Mouse (Mus musculus) MEL (cell line): Measurements from ENCODE around the gene Adgre5. TPM values are rescaled to one million over a fixed set of nuclear protein-coding genes. Genes with fewer than 3 reads are reported as not detected.

Experiments used
- DNase-seq: peaks from one replicate; pipeline ENCODE4 v3.0.0; 2011; ENCODE audit warnings: low read depth, low spot score
- H3K27ac ChIP-seq: 2 replicates; pipeline ENCODE4 v1.5.1; 2012; ENCODE audit warnings: low read depth, mild to moderate bottlenecking, control low read depth, low read length, moderate library complexity; ENCODE audit not compliant: control insufficient read depth
- H3K27me3 ChIP-seq, 2 experiments: fragments of 150-350 bp in 1 of 2; sonication (generic) in 1 of 2; 2 replicates each; pipeline ENCODE4 v1.6.1; 2012; ENCODE audit warnings: low read length in 2 of 2, mild to moderate bottlenecking in 2 of 2, improper control_type of control experiment in 1 of 2, moderate library complexity in 1 of 2; ENCODE audit not compliant: insufficient read depth in 2 of 2, control insufficient read depth in 1 of 2
- H3K36me3 ChIP-seq, 2 experiments: 2 replicates each; pipeline ENCODE4 v1.6.1; 2012 to 2014; ENCODE audit warnings: low read length in 2 of 2, improper control_type of control experiment in 1 of 2, inconsistent platforms in 1 of 2, mild to moderate bottlenecking in 1 of 2; ENCODE audit not compliant: insufficient read depth in 2 of 2, control insufficient read depth in 1 of 2
- H3K4me1 ChIP-seq, 2 experiments: fragments of 150-350 bp in 1 of 2; sonication (generic) in 1 of 2; 2 replicates each; pipeline ENCODE4 v1.6.1; 2012; ENCODE audit warnings: low read length in 2 of 2, improper control_type of control experiment in 1 of 2, mild to moderate bottlenecking in 1 of 2; ENCODE audit not compliant: insufficient read depth in 2 of 2, control insufficient read depth in 1 of 2
- H3K4me3 ChIP-seq, 2 experiments: fragments of 150-350 bp in 1 of 2; sonication (generic) in 1 of 2; 2 replicates each; pipeline ENCODE4 v1.5.1; 2012; ENCODE audit warnings: low read depth in 2 of 2, low read length in 2 of 2, mild to moderate bottlenecking in 2 of 2, moderate library complexity in 2 of 2, control low read depth in 1 of 2, improper control_type of control experiment in 1 of 2; ENCODE audit not compliant: control insufficient read depth in 1 of 2, insufficient read depth in 1 of 2
- H3K79me2 ChIP-seq: 2 replicates; pipeline ENCODE4 v1.6.1; 2012; ENCODE audit warnings: mild to moderate bottlenecking, low read length, moderate library complexity; ENCODE audit not compliant: control insufficient read depth, poor library complexity, insufficient read depth
- H3K9ac ChIP-seq: 2 replicates; pipeline ENCODE4 v1.6.1; 2012; ENCODE audit warnings: low read depth, mild to moderate bottlenecking, control low read depth, low read length, moderate library complexity; ENCODE audit not compliant: control insufficient read depth, poor library complexity, severe bottlenecking
- H3K9me3 ChIP-seq: fragments of 150-350 bp; sonication (generic); replicated peaks from 2 replicates; pipeline ENCODE4 v1.6.1; 2012; ENCODE audit warnings: mild to moderate bottlenecking, low read length, improper control_type of control experiment, moderate library complexity; ENCODE audit not compliant: insufficient read depth
- BHLHE40 ChIP-seq: IDR thresholded peaks from 2 replicates; pipeline ENCODE4 v1.6.1; 2012; ENCODE audit warnings: low read depth, mild to moderate bottlenecking, inconsistent platforms, low read length, improper control_type of control experiment, borderline replicate concordance
- CHD1 ChIP-seq: IDR thresholded peaks from 2 replicates; pipeline ENCODE4 v1.6.1; 2012; ENCODE audit warnings: low read depth, mild to moderate bottlenecking, inconsistent platforms, low read length, improper control_type of control experiment
- CHD2 ChIP-seq: IDR thresholded peaks from 2 replicates; pipeline ENCODE4 v1.6.1; 2011; ENCODE audit warnings: low read length, improper control_type of control experiment
- ELF1 ChIP-seq: IDR thresholded peaks from 2 replicates; pipeline ENCODE4 v1.6.1; 2014; ENCODE audit warnings: low read depth, mild to moderate bottlenecking, inconsistent platforms, low read length, improper control_type of control experiment, moderate library complexity
- EP300 ChIP-seq, 2 experiments: IDR thresholded peaks; 2 replicates each; pipeline ENCODE4 v1.6.1; 2011; ENCODE audit warnings: improper control_type of control experiment in 2 of 2, low read length in 2 of 2, low read depth in 1 of 2, mild to moderate bottlenecking in 1 of 2
- ETS1 ChIP-seq: IDR thresholded peaks from 2 replicates; pipeline ENCODE4 v1.6.1; 2012; ENCODE audit warnings: low read depth, mild to moderate bottlenecking, inconsistent platforms, low read length, improper control_type of control experiment, moderate library complexity
- GABPA ChIP-seq: IDR thresholded peaks from 2 replicates; pipeline ENCODE4 v1.6.1; 2012; ENCODE audit warnings: low read depth, mild to moderate bottlenecking, inconsistent platforms, low read length, improper control_type of control experiment, moderate library complexity
- HCFC1 ChIP-seq: IDR thresholded peaks from 2 replicates; pipeline ENCODE4 v1.6.1; 2012; ENCODE audit warnings: low read depth, mild to moderate bottlenecking, inconsistent platforms, low read length, improper control_type of control experiment, moderate library complexity
- KAT2A ChIP-seq: conservative IDR thresholded peaks from 2 replicates; pipeline ENCODE4 v1.6.1; 2012; ENCODE audit warnings: low read depth, low read length, improper control_type of control experiment, inconsistent platforms
- MAX ChIP-seq: IDR thresholded peaks from 2 replicates; pipeline ENCODE4 v1.6.1; 2011; ENCODE audit warnings: low read length, improper control_type of control experiment
- MAZ ChIP-seq: IDR thresholded peaks from 2 replicates; pipeline ENCODE4 v1.6.1; 2012; ENCODE audit warnings: low read depth, mild to moderate bottlenecking, inconsistent platforms, low read length, improper control_type of control experiment
- MXI1 ChIP-seq: IDR thresholded peaks from 2 replicates; pipeline ENCODE4 v1.6.1; 2011; ENCODE audit warnings: mild to moderate bottlenecking, low read depth, low read length, improper control_type of control experiment
- MYB ChIP-seq: IDR thresholded peaks from 2 replicates; pipeline ENCODE4 v1.6.1; 2011; ENCODE audit warnings: mild to moderate bottlenecking, low read depth, low read length, improper control_type of control experiment
- NRF1 ChIP-seq: IDR thresholded peaks from 2 replicates; pipeline ENCODE4 v1.6.1; 2014; ENCODE audit warnings: low read depth, mild to moderate bottlenecking, inconsistent platforms, low read length, improper control_type of control experiment, moderate library complexity; ENCODE audit not compliant: poor library complexity, insufficient read depth, severe bottlenecking
- POLR2AphosphoS2 ChIP-seq: IDR thresholded peaks from 2 replicates; pipeline ENCODE4 v1.6.1; 2011; ENCODE audit warnings: low read length, improper control_type of control experiment
- RAD21 ChIP-seq: IDR thresholded peaks from 2 replicates; pipeline ENCODE4 v1.6.1; 2011; ENCODE audit warnings: mild to moderate bottlenecking, low read depth, low read length, improper control_type of control experiment
- RCOR1 ChIP-seq: IDR thresholded peaks from 2 replicates; pipeline ENCODE4 v1.6.1; 2012; ENCODE audit warnings: low read depth, mild to moderate bottlenecking, inconsistent platforms, low read length, improper control_type of control experiment
- SIN3A ChIP-seq: IDR thresholded peaks from 2 replicates; pipeline ENCODE4 v1.6.1; 2012; ENCODE audit warnings: low read length, improper control_type of control experiment, inconsistent platforms
- TCF12 ChIP-seq: IDR thresholded peaks from 2 replicates; pipeline ENCODE4 v1.6.1; 2014; ENCODE audit warnings: low read depth, mild to moderate bottlenecking, inconsistent platforms, low read length, improper control_type of control experiment, moderate library complexity
- ZC3H11A ChIP-seq: IDR thresholded peaks from 2 replicates; pipeline ENCODE4 v1.6.1; 2012; ENCODE audit warnings: low read depth, mild to moderate bottlenecking, inconsistent platforms, low read length, improper control_type of control experiment
- ZMIZ1 ChIP-seq: IDR thresholded peaks from 2 replicates; pipeline ENCODE4 v1.6.1; 2012; ENCODE audit warnings: low read depth, mild to moderate bottlenecking, inconsistent platforms, low read length, improper control_type of control experiment, moderate library complexity
- ZNF384 ChIP-seq: IDR thresholded peaks from 2 replicates; pipeline ENCODE4 v1.6.1; 2012; ENCODE audit warnings: low read depth, mild to moderate bottlenecking, inconsistent platforms, low read length, improper control_type of control experiment
- polyA plus RNA-seq, 2 experiments: library from polyadenylated mRNA; stranded (reverse) in 1 of 2; unstranded in 1 of 2; fragments of >175 nt in 1 of 2; fragments of >200 nt in 1 of 2; gene quantifications; 2 replicates each; pipeline versions ENCODE4 v1.2.1 to v1.2.4; 2012; ENCODE audit warnings: low replicate concordance in 2 of 2, low read depth in 1 of 2; ENCODE audit not compliant: insufficient read length in 2 of 2, insufficient read depth in 1 of 2, missing spikeins in 1 of 2
- total RNA-seq: library from RNA; depleted of rRNA; stranded (reverse); fragments of 300-350 nt; gene quantifications from 2 replicates; pipeline ENCODE4 v1.2.3, GENCODE M21; 2012

Gene Adgre5
- total and polyA plus RNA-seq, 3 experiments, result 18.5 to 21.4 TPM; not detected in 1

- peak overlapping the region; percentile 62 for H3K27ac ChIP-seq
- DNase-seq, result peak; percentile 88
- no peaks in the 10 kb centered on the region for H3K27me3 ChIP-seq
- H3K9ac ChIP-seq, result peak overlapping the region; percentile 94
- peak overlapping the region; percentile 90 to 98 for H3K4me3 ChIP-seq
- peaks cover 0 to 16% of the 10 kb centered on the region in 2 experiments; a peak in 2 of 4 replicates for H3K36me3 ChIP-seq
- H3K79me2 ChIP-seq, result peaks cover 30% of the 10 kb centered on the region
- peaks cover 8 to 40% of the 10 kb centered on the region in 2 experiments for H3K4me1 ChIP-seq
- H3K9me3 ChIP-seq, result no peaks in the 10 kb centered on the region
- TF ChIP-seq MXI1, result peak; percentile 81
- TF ChIP-seq MAZ, result peak; percentile 4; the same call in 1 of the 2 replicates
- TF ChIP-seq RAD21, result no peak
- TF ChIP-seq TCF12, result peak; percentile 17; the same call in 1 of the 2 replicates
- no peak for TF ChIP-seq ZMIZ1
- no peak for TF ChIP-seq ZNF384
- peak; percentile 73 for TF ChIP-seq ELF1
- peak; percentile 17; the same call in 1 of the 2 replicates for TF ChIP-seq ETS1
- peak; percentile 60; the same call in 1 of the 2 replicates for TF ChIP-seq HCFC1
- TF ChIP-seq SIN3A, result peak; percentile 92
These were observed 42.9 kb downstream of the Adgre5 start for GRCm38 (mm10) chr8:83698291-83698660.

DNA sequence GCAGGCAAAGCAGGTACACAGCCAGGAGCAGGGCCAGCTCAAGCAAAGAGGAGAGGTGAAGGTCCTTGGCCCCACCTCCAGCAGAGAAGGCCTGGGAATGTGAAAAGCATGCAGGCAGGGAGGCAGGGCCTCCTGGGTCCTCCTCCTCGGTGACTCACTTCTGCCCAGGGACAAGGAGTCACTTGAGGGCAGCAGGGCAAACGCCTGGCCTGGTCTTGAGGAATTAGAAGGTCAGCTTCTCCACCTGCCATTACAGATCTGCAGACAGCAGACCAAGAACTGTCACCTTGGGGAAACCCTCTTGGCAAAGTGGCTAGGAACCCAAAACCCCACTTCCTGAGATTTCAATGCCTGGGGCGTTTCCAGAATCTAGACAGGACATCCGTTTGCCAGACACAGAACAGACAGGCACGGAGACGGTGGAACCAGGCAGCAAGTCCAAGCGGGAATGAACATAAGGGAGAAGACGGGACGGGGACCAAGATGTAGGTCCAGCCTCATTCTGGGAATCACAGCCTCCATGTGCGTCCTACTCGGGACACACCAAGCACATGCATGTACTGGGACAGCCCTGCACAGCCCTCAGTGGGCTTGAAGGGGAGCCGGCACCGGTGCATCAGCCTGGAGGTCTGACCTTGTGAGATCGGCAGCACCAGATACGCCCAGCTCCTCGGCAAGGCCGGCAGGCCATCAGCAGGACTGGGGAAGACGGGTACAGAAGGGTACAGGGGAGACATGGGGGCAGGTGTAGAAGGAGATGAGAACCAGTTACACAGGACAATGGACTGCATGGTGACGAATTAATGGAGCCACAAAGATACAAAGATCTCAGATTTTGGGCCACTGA lies 43.5 kb downstream of the Adgre5 start:
- Histone ChIP-seq H3K79me2 (peaks cover 37% of the 10 kb centered on the region), H3K9ac (peak overlapping the region; percentile 94), H3K9me3 (no peaks in the 10 kb centered on the region), H3K27me3 (no peaks in the 10 kb centered on the region), H3K36me3 (peaks cover 0 to 19% of the 10 kb centered on the region in 2 experiments; a peak in 2 of 4 replicates), H3K4me3 (peak overlapping the region; percentile 90 to 98), H3K4me1 (peaks cover 8 to 43% of the 10 kb centered on the region in 2 experiments), H3K27ac (no peak overlapping the region)
- no peak for TF ChIP-seq MXI1
- TF ChIP-seq CHD1, result no peak
- no peak for DNase-seq

DNA sequence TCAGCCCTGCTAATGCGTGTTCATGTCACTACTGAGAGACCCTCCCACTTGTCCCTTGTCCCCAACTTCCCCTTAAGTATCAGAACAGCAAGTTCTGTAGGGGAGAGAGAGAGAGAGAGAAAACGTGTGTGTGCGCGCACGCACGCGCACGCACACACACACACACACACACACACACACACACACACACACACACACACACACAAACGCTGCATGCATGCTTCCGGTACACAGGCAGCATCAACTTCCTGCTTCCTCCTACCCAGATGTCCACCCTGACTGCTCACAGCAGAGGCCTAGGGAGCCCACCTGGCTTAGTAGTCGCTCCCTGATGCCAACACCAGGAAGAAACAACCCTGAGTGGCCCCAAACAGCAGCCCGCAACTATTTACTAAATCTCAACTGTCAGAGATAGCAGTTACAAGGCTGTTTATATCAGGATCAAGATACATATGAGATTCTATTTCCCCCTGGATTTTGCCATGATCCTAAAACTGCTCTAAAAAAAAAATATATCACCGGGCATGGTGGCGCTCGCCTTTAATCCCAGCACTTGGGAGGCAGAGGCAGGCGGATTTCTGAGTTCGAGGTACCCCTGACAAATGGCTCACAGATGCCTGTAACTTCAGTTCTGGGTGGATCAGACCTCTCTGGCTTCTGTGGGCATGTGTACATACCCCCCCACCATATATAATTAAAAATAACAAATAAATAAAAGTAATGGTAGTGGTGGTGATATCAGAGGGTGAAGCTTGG lies 45.6 kb downstream of the Adgre5 start:
- H3K27me3 ChIP-seq, result no peaks in the 10 kb centered on the region
- H3K79me2 ChIP-seq, result peaks cover 39% of the 10 kb centered on the region
- no peaks in the 10 kb centered on the region for H3K9me3 ChIP-seq
- no peak overlapping the region for H3K4me3 ChIP-seq
- TF ChIP-seq HCFC1, result no peak
- no peak for TF ChIP-seq CHD1
- no peak for TF ChIP-seq BHLHE40
- TF ChIP-seq TCF12, result no peak
- TF ChIP-seq POLR2AphosphoS2, result no peak
- no peak for TF ChIP-seq NRF1
- TF ChIP-seq MYB, result no peak
- TF ChIP-seq RCOR1, result no peak
- TF ChIP-seq ZC3H11A, result no peak
- no peak for TF ChIP-seq MAX
- TF ChIP-seq KAT2A, result no peak
- TF ChIP-seq ETS1, result no peak
- TF ChIP-seq CHD2, result no peak
- TF ChIP-seq ELF1, result no peak
- TF ChIP-seq EP300 (IDR thresholded peaks at IDR 0.05; ENCODE audit: low read depth in 1 of 2, low read length in 2 of 2), result no peak
- no peak for TF ChIP-seq GABPA
- peaks cover 11 to 19% of the 10 kb centered on the region in 2 experiments for H3K36me3 ChIP-seq
- H3K4me1 ChIP-seq, result peaks cover 8 to 38% of the 10 kb centered on the region in 2 experiments
- H3K9ac ChIP-seq, result no peak overlapping the region
- no peak for DNase-seq
- no peak overlapping the region for H3K27ac ChIP-seq
